Mouse (Mus musculus): Measurements from ENCODE around the gene Glrx2. TPM values are rescaled to one million over a fixed set of nuclear protein-coding genes. Genes with fewer than 3 reads are reported as not detected.

Gene Glrx2
- polyA plus RNA-seq, 1 experiment = 63.7 TPM

- Histone ChIP-seq H3K27me3 (ENCODE audit: control insufficient read depth, insufficient read depth, insufficient read length) (no peaks in the 10 kb centered on the region), H3K79me3 (ENCODE audit: low read depth) (peaks cover 6% of the 10 kb centered on the region), H3K79me2 (ENCODE audit: control insufficient read depth, insufficient read depth) (peaks cover 7% of the 10 kb centered on the region), H3K36me3 (ENCODE audit: control insufficient read depth, insufficient read depth) (peaks cover 12% of the 10 kb centered on the region), H3K4me3 (ENCODE audit: insufficient read depth, poor library complexity, severe bottlenecking) (peak overlapping the region; percentile 54), H3ac (ENCODE audit: control insufficient read depth, insufficient read length, low read depth) (peak overlapping the region; percentile 66)
- TF ChIP-seq MAX (IDR thresholded peaks at IDR 0.05) (peak; percentile 72), FOSL1 (IDR thresholded peaks at IDR 0.05; ENCODE audit: insufficient read depth, low read length, poor library complexity, severe bottlenecking) (no peak), USF1 (IDR thresholded peaks at IDR 0.05; ENCODE audit: low read depth) (peak; percentile 98), MYOD1 (IDR thresholded peaks at IDR 0.05; ENCODE audit: control insufficient read depth, insufficient read length, low read depth) (no peak), CEBPB (IDR thresholded peaks at IDR 0.05; ENCODE audit: low read depth) (no peak), MYOG (IDR thresholded peaks at IDR 0.05; ENCODE audit: control insufficient read depth, extremely low read depth, insufficient read length) (no peak), CTCF (IDR thresholded peaks at IDR 0.05; ENCODE audit: control insufficient read depth, insufficient read depth, insufficient read length) (no peak)
These were observed 23.5 kb downstream of the Glrx2 start for GRCm38 (mm10) chr1:143739361-143740350.

- Histone ChIP-seq H3K4me3 (ENCODE audit: insufficient read depth, poor library complexity, severe bottlenecking) (peak overlapping the region; percentile 54), H3K79me3 (ENCODE audit: low read depth) (peaks cover 6% of the 10 kb centered on the region), H3ac (ENCODE audit: control insufficient read depth, insufficient read length, low read depth) (no peak overlapping the region), H3K79me2 (ENCODE audit: control insufficient read depth, insufficient read depth) (peaks cover 7% of the 10 kb centered on the region), H3K36me3 (ENCODE audit: control insufficient read depth, insufficient read depth) (peaks cover 16% of the 10 kb centered on the region), H3K27me3 (ENCODE audit: control insufficient read depth, insufficient read depth, insufficient read length) (no peaks in the 10 kb centered on the region)
- TF ChIP-seq USF1 (IDR thresholded peaks at IDR 0.05; ENCODE audit: low read depth) (no peak), MYOD1 (IDR thresholded peaks at IDR 0.05; ENCODE audit: control insufficient read depth, insufficient read length, low read depth) (no peak), MAX (IDR thresholded peaks at IDR 0.05) (no peak)
These were observed 24.4 kb downstream of the Glrx2 start for GRCm38 (mm10) chr1:143740581-143740980.

GRCm38 (mm10) chr1:143741331-143741730 is 25.2 kb downstream of the Glrx2 start:
- TF ChIP-seq MYOG (IDR thresholded peaks at IDR 0.05; ENCODE audit: control insufficient read depth, extremely low read depth, insufficient read length) = no peak
- no peak for TF ChIP-seq CEBPB (IDR thresholded peaks at IDR 0.05; ENCODE audit: low read depth)
- no peak for TF ChIP-seq MAX (IDR thresholded peaks at IDR 0.05)
- no peak for TF ChIP-seq FOSL1 (IDR thresholded peaks at IDR 0.05; ENCODE audit: insufficient read depth, low read length, poor library complexity, severe bottlenecking)
- no peak for TF ChIP-seq USF1 (IDR thresholded peaks at IDR 0.05; ENCODE audit: low read depth)
- TF ChIP-seq CTCF (IDR thresholded peaks at IDR 0.05; ENCODE audit: control insufficient read depth, insufficient read depth, insufficient read length) = no peak
- no peak for TF ChIP-seq MYOD1 (IDR thresholded peaks at IDR 0.05; ENCODE audit: control insufficient read depth, insufficient read length, low read depth)

GRCm38 (mm10) chr1:143742186-143742585 is 26.0 kb downstream of the Glrx2 start:
- Histone ChIP-seq H3ac (ENCODE audit: control insufficient read depth, insufficient read length, low read depth) (no peak overlapping the region), H3K79me2 (ENCODE audit: control insufficient read depth, insufficient read depth) (peaks cover 7% of the 10 kb centered on the region), H3K79me3 (ENCODE audit: low read depth) (peaks cover 6% of the 10 kb centered on the region), H3K36me3 (ENCODE audit: control insufficient read depth, insufficient read depth) (peaks cover 21% of the 10 kb centered on the region), H3K27me3 (ENCODE audit: control insufficient read depth, insufficient read depth, insufficient read length) (no peaks in the 10 kb centered on the region), H3K4me3 (ENCODE audit: insufficient read depth, poor library complexity, severe bottlenecking) (no peak overlapping the region)
- no peak for TF ChIP-seq FOSL1 (IDR thresholded peaks at IDR 0.05; ENCODE audit: insufficient read depth, low read length, poor library complexity, severe bottlenecking)
- TF ChIP-seq USF1 (IDR thresholded peaks at IDR 0.05; ENCODE audit: low read depth) = no peak
- TF ChIP-seq MYOG (IDR thresholded peaks at IDR 0.05; ENCODE audit: control insufficient read depth, extremely low read depth, insufficient read length) = no peak
- no peak for TF ChIP-seq CEBPB (IDR thresholded peaks at IDR 0.05; ENCODE audit: low read depth)
- TF ChIP-seq CTCF (IDR thresholded peaks at IDR 0.05; ENCODE audit: control insufficient read depth, insufficient read depth, insufficient read length) = no peak
- no peak for TF ChIP-seq MYOD1 (IDR thresholded peaks at IDR 0.05; ENCODE audit: control insufficient read depth, insufficient read length, low read depth)
- no peak for TF ChIP-seq MAX (IDR thresholded peaks at IDR 0.05)

More at GRCm38 (mm10) chr1:143741331-143741730, 25.2 kb downstream of the Glrx2 start:
- Histone ChIP-seq H3K79me3 (ENCODE audit: low read depth) (peaks cover 6% of the 10 kb centered on the region), H3K27me3 (ENCODE audit: control insufficient read depth, insufficient read depth, insufficient read length) (no peaks in the 10 kb centered on the region), H3ac (ENCODE audit: control insufficient read depth, insufficient read length, low read depth) (no peak overlapping the region), H3K79me2 (ENCODE audit: control insufficient read depth, insufficient read depth) (peaks cover 7% of the 10 kb centered on the region), H3K4me3 (ENCODE audit: insufficient read depth, poor library complexity, severe bottlenecking) (no peak overlapping the region), H3K36me3 (ENCODE audit: control insufficient read depth, insufficient read depth) (peaks cover 19% of the 10 kb centered on the region)

- H3K79me3 ChIP-seq (ENCODE audit: low read depth) = peaks cover 4% of the 10 kb centered on the region
- H3K36me3 ChIP-seq (ENCODE audit: control insufficient read depth, insufficient read depth) = peaks cover 21% of the 10 kb centered on the region
- TF ChIP-seq MYOG (IDR thresholded peaks at IDR 0.05; ENCODE audit: control insufficient read depth, extremely low read depth, insufficient read length) = no peak
- TF ChIP-seq FOSL1 (IDR thresholded peaks at IDR 0.05; ENCODE audit: insufficient read depth, low read length, poor library complexity, severe bottlenecking) = no peak
- no peak for TF ChIP-seq MAX (IDR thresholded peaks at IDR 0.05)
- TF ChIP-seq CEBPB (IDR thresholded peaks at IDR 0.05; ENCODE audit: low read depth) = no peak
- TF ChIP-seq USF1 (IDR thresholded peaks at IDR 0.05; ENCODE audit: low read depth) = no peak
- no peak for TF ChIP-seq MYOD1 (IDR thresholded peaks at IDR 0.05; ENCODE audit: control insufficient read depth, insufficient read length, low read depth)
- TF ChIP-seq CTCF (IDR thresholded peaks at IDR 0.05; ENCODE audit: control insufficient read depth, insufficient read depth, insufficient read length) = no peak
- no peaks in the 10 kb centered on the region for H3K27me3 ChIP-seq (ENCODE audit: control insufficient read depth, insufficient read depth, insufficient read length)
- H3K79me2 ChIP-seq (ENCODE audit: control insufficient read depth, insufficient read depth) = peaks cover 2% of the 10 kb centered on the region
- no peak overlapping the region for H3K4me3 ChIP-seq (ENCODE audit: insufficient read depth, poor library complexity, severe bottlenecking)
- no peak overlapping the region for H3ac ChIP-seq (ENCODE audit: control insufficient read depth, insufficient read length, low read depth)
These were observed 29.7 kb downstream of the Glrx2 start for GRCm38 (mm10) chr1:143745871-143746270.

All from C2C12 (cell line).